Mouse (Mus musculus) liver, postnatal 0 days (tissue): ENCODE results near the gene Grm7. TPM values are rescaled to one million over a fixed set of nuclear protein-coding genes. Genes with fewer than 3 reads are reported as not detected.

Source experiments
- ATAC-seq: fragments of 200-750 bp; cut with Nextera tagmentation; 2 replicates; pipeline ENCODE4 v1.8.0; 2017; ENCODE audit warnings: mild to moderate bottlenecking, moderate library complexity
- DNase-seq: peaks from one replicate; pipeline ENCODE4 v3.0.0-alpha.2; 2016
- H3K27ac ChIP-seq: fragments of 300-500 bp; sonication (generic); 2 replicates; pipeline ENCODE4 v1.5.1; 2014; ENCODE audit warnings: antibody characterized with exemption, moderate library complexity, mild to moderate bottlenecking, low read depth
- H3K27me3 ChIP-seq: fragments of 300-500 bp; sonication (generic); 2 replicates; pipeline ENCODE4 v1.6.1; 2014; ENCODE audit warnings: low read length, control low read depth, mixed read lengths; ENCODE audit not compliant: insufficient read depth
- H3K36me3 ChIP-seq: fragments of 300-500 bp; sonication (generic); replicated peaks from 2 replicates; pipeline ENCODE4 v1.6.1; 2014; ENCODE audit warnings: mild to moderate bottlenecking, control low read depth, low read length, moderate library complexity, mixed read lengths; ENCODE audit not compliant: insufficient read depth
- H3K4me1 ChIP-seq: fragments of 300-500 bp; sonication (generic); 2 replicates; pipeline ENCODE4 v1.6.1; 2014; ENCODE audit warnings: antibody characterized with exemption, mild to moderate bottlenecking, control low read depth; ENCODE audit not compliant: insufficient read depth
- H3K4me2 ChIP-seq: fragments of 300-500 bp; sonication (generic); 2 replicates; pipeline ENCODE4 v1.6.1; 2014; ENCODE audit warnings: low read depth, mild to moderate bottlenecking, low read length, moderate library complexity, mixed read lengths
- H3K4me3 ChIP-seq: fragments of 300-500 bp; sonication (generic); 2 replicates; pipeline ENCODE4 v1.5.1; 2014; ENCODE audit warnings: low read depth, low read length
- H3K9ac ChIP-seq: fragments of 300-500 bp; sonication (generic); replicated peaks from 2 replicates; pipeline ENCODE4 v1.6.1; 2014; ENCODE audit warnings: mild to moderate bottlenecking, moderate library complexity
- H3K9me3 ChIP-seq: fragments of 300-500 bp; sonication (generic); 2 replicates; pipeline ENCODE4 v1.6.1; 2016; ENCODE audit warnings: mild to moderate bottlenecking, control low read depth, low read length, mixed read lengths
- CTCF ChIP-seq: sonication (generic); IDR thresholded peaks from 2 replicates; pipeline ENCODE4 v1.5.1; 2016; ENCODE audit warnings: antibody characterized with exemption, low read depth
- EP300 ChIP-seq: IDR thresholded peaks from 2 replicates; pipeline ENCODE4 v1.6.1; 2016; ENCODE audit warnings: antibody characterized with exemption, low read depth, mild to moderate bottlenecking
- WGBS: fragments of 180-500 bp; shearing (Covaris S2); extraction: QIAGEN DNeasy Blood & Tissue Kit; methylation state at CpG from one replicate; pipeline ENCODE4 v1.1.7; 2014; ENCODE audit not compliant: insufficient replicate concordance; 5-methylcytosine and 5-hydroxymethylcytosine counted together
- polyA plus RNA-seq: library from polyadenylated mRNA; unstranded; fragments of >200 nt; fragmentation: Nextera tagmentation; extraction: Ambion mirVana; gene quantifications from 2 replicates; pipeline ENCODE4 v1.2.1, GENCODE M21; 2015

The Grm7 gene
- polyA plus RNA-seq, 1 experiment from 2014 or later = not detected

- ATAC-seq = no peak
- Histone ChIP-seq H3K27me3 (no peaks in the 10 kb centered on the region), H3K9me3 (no peaks in the 10 kb centered on the region), H3K36me3 (no peaks in the 10 kb centered on the region), H3K4me2 (no peak overlapping the region), H3K4me1 (no peaks in the 10 kb centered on the region), H3K9ac (no peak overlapping the region), H3K27ac (no peak overlapping the region), H3K4me3 (no peak overlapping the region)
- no peak for DNase-seq
- 77% methylated on average over 4 of the region's 4 CpGs for WGBS
- TF ChIP-seq EP300 (no peak), CTCF (no peak)
Observed at GRCm38 (mm10) chr6:111487556-111487955, 842.2 kb downstream of the Grm7 start.

GRCm38 (mm10) chr6:111492166-111492565 lies 846.8 kb downstream of the Grm7 start:
- ATAC-seq (no peak), DNase-seq (no peak)
- Histone ChIP-seq H3K4me2 (no peak overlapping the region), H3K27me3 (no peaks in the 10 kb centered on the region), H3K36me3 (no peaks in the 10 kb centered on the region), H3K9me3 (no peaks in the 10 kb centered on the region), H3K27ac (no peak overlapping the region), H3K4me1 (no peaks in the 10 kb centered on the region), H3K9ac (no peak overlapping the region), H3K4me3 (no peak overlapping the region)
- TF ChIP-seq EP300 = no peak
- TF ChIP-seq CTCF = no peak

DNA sequence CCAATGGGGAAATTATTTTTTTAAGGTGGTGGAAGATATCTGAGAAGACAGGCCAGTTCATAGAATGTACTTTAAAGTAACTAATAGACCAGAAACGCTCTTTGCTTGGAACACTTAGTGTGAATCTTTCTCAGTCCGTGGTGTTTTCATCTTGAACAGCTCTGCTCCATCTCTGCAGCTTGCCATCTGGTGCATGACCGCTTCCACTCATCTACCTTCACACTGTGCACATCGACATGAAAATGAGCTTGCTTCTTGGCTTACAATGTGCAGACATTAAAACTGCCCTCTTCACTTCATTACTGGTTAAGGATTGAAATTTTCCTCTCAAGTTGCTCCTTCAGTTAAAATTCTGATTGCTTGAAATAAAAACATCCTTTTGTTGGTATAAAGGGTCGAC lies 854.2 kb downstream of the Grm7 start:
- no peaks in the 10 kb centered on the region for H3K27me3 ChIP-seq
- TF ChIP-seq EP300 = no peak
- no peaks in the 10 kb centered on the region for H3K36me3 ChIP-seq
- H3K4me1 ChIP-seq = no peaks in the 10 kb centered on the region
- H3K4me2 ChIP-seq = no peak overlapping the region
- H3K4me3 ChIP-seq = no peak overlapping the region
- no peak overlapping the region for H3K9ac ChIP-seq
- no peaks in the 10 kb centered on the region for H3K9me3 ChIP-seq
- DNase-seq (no peak), ATAC-seq (no peak)
- 74% methylated on average over 5 of the region's 5 CpGs for WGBS
- no peak overlapping the region for H3K27ac ChIP-seq

DNA sequence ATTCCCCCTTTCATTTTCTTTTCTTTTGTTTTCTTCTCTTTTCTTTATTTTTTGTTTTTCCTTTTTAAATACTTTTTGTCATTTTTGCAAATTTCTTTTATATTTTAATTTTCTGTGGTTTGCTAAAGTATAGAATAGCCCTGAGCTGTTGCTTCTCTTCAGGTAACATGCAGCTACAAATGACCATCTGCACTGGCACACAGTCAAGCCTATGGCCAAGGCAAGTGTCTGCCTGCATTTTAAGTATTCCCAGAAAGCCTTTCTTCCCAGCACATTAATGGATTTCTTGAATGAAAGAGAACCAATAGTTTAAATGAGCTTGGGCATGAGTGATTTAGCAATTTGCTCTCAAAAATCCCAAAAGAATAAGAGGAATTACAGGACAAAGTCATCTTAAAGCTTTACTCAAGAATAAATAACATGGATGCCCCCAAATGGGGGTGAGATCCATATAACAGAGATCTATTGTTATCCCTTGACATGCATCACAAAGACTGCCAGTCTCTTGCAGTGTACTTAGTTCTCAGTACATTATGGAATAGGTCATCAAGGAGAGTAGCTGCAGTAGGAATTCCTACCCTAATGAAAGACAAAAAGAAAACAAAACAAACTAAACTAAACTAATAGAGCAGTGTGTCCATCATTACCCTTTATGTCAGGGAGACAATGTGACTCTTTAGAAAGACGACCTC lies 865.5 kb downstream of the Grm7 start:
- H3K9ac ChIP-seq = no peak overlapping the region
- H3K4me3 ChIP-seq = no peak overlapping the region
- H3K27ac ChIP-seq = no peak overlapping the region
- H3K4me2 ChIP-seq = no peak overlapping the region
- H3K9me3 ChIP-seq = no peaks in the 10 kb centered on the region
- no peaks in the 10 kb centered on the region for H3K27me3 ChIP-seq
- TF ChIP-seq CTCF (no peak), EP300 (no peak)
- H3K4me1 ChIP-seq = no peaks in the 10 kb centered on the region
- 66% methylated on average over 1 of the region's 1 CpGs for WGBS
- no peak for DNase-seq
- no peaks in the 10 kb centered on the region for H3K36me3 ChIP-seq
- no peak for ATAC-seq

- Histone ChIP-seq H3K9ac (no peak overlapping the region), H3K27me3 (no peaks in the 10 kb centered on the region), H3K4me3 (no peak overlapping the region), H3K36me3 (no peaks in the 10 kb centered on the region), H3K27ac (no peak overlapping the region), H3K4me2 (no peak overlapping the region), H3K9me3 (no peaks in the 10 kb centered on the region), H3K4me1 (no peaks in the 10 kb centered on the region)
- DNase-seq = no peak
- TF ChIP-seq EP300 = no peak
- WGBS = 58% methylated on average over 2 of the region's 2 CpGs
- ATAC-seq = no peak
Observed at GRCm38 (mm10) chr6:111512359-111512758, 867.0 kb downstream of the Grm7 start.

DNA sequence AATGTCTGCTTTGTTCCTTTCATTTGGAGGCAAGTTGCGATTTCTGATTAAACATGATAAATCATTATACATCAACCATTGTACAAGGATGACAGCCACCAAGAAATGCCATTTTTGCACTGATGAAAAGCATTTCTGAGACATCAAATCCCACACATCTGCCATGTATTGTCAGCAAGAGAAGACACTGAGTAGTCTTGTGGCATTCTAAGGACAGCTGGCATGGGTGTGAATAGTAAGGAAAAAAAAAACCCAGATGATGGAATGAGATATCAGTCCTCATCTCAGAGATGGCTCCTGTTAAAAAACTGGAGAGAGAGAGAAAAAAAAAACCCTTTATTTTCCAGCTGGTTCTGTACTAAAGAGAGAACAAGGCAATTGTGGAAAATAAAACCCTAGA lies 875.8 kb downstream of the Grm7 start:
- Histone ChIP-seq H3K9me3 (no peaks in the 10 kb centered on the region), H3K36me3 (no peaks in the 10 kb centered on the region), H3K27me3 (no peaks in the 10 kb centered on the region), H3K4me3 (no peak overlapping the region), H3K27ac (no peak overlapping the region), H3K4me2 (no peak overlapping the region), H3K4me1 (no peaks in the 10 kb centered on the region), H3K9ac (no peak overlapping the region)
- TF ChIP-seq EP300 (no peak), CTCF (no peak)
- 79% methylated on average over 1 of the region's 1 CpGs for WGBS
- ATAC-seq (no peak), DNase-seq (no peak)

GRCm38 (mm10) chr6:111522122-111522521 lies 876.7 kb downstream of the Grm7 start:
- H3K9ac ChIP-seq = no peak overlapping the region
- no peak overlapping the region for H3K4me3 ChIP-seq
- H3K27me3 ChIP-seq = no peaks in the 10 kb centered on the region
- no peak for ATAC-seq
- no peak for DNase-seq
- no peaks in the 10 kb centered on the region for H3K9me3 ChIP-seq
- TF ChIP-seq CTCF (no peak), EP300 (no peak)
- H3K36me3 ChIP-seq = no peaks in the 10 kb centered on the region
- H3K27ac ChIP-seq = no peak overlapping the region
- no peaks in the 10 kb centered on the region for H3K4me1 ChIP-seq
- no peak overlapping the region for H3K4me2 ChIP-seq
